Mouse (Mus musculus) hindbrain, embryonic 14.5 days (tissue): ENCODE measurements around the gene Mex3d. TPM values are rescaled to one million over a fixed set of nuclear protein-coding genes. Genes with fewer than 3 reads are reported as not detected.
A peak's percentile ranks its signal among the peaks of the same experiment; 100 is the strongest.

ENCODE experiments used
- ATAC-seq: fragments of 200-750 bp; cut with Nextera tagmentation; 2 replicates; pipeline ENCODE4 v1.8.0; 2017; ENCODE audit warnings: moderate number of reproducible peaks, mild to moderate bottlenecking, moderate TSS enrichment, moderate library complexity; ENCODE audit not compliant: low FRiP score
- DNase-seq: peaks from one replicate; pipeline ENCODE4 v3.0.0-alpha.2; 2015; ENCODE audit warnings: low spot score
- H3K27ac ChIP-seq: fragments of 300-500 bp; sonication (generic); 2 replicates; pipeline ENCODE4 v1.5.1; 2014; ENCODE audit warnings: mild to moderate bottlenecking, moderate library complexity
- H3K27me3 ChIP-seq: fragments of 300-500 bp; sonication (generic); 2 replicates; pipeline ENCODE4 v1.6.1; 2014; ENCODE audit warnings: mild to moderate bottlenecking, low read length, mixed read lengths; ENCODE audit not compliant: control insufficient read depth, insufficient read depth
- H3K36me3 ChIP-seq: fragments of 300-500 bp; sonication (generic); replicated peaks from 2 replicates; pipeline ENCODE4 v1.6.1; 2014; ENCODE audit not compliant: control insufficient read depth, insufficient read depth
- H3K4me1 ChIP-seq: fragments of 300-500 bp; sonication (generic); replicated peaks from 2 replicates; pipeline ENCODE4 v1.6.1; 2014; ENCODE audit warnings: antibody characterized with exemption, low read length, mixed read lengths; ENCODE audit not compliant: control insufficient read depth, insufficient read depth
- H3K4me2 ChIP-seq: fragments of 300-500 bp; sonication (generic); replicated peaks from 2 replicates; pipeline ENCODE4 v1.6.1; 2014; ENCODE audit warnings: mild to moderate bottlenecking, moderate library complexity
- H3K4me3 ChIP-seq: fragments of 300-500 bp; sonication (generic); replicated peaks from 2 replicates; pipeline ENCODE4 v1.5.1; 2014; ENCODE audit warnings: mild to moderate bottlenecking, low read length
- H3K9ac ChIP-seq: fragments of 300-500 bp; sonication (generic); 2 replicates; pipeline ENCODE4 v1.6.1; 2014
- H3K9me3 ChIP-seq: fragments of 300-500 bp; sonication (generic); 2 replicates; pipeline ENCODE4 v1.6.1; 2016; ENCODE audit warnings: low read length; ENCODE audit not compliant: control insufficient read depth
- WGBS: fragments of 180-500 bp; shearing (Covaris S2); extraction: QIAGEN DNeasy Blood & Tissue Kit; methylation state at CpG from one replicate; pipeline ENCODE4 v1.1.7; 2014; 5-methylcytosine and 5-hydroxymethylcytosine counted together
- microRNA-seq: library from miRNA; unstranded; fragments of <30 nt; microRNA quantifications from one replicate; pipeline ENCODE4, GENCODE M21; 2016
- polyA plus RNA-seq: library from polyadenylated mRNA; unstranded; fragments of >200 nt; fragmentation: Nextera tagmentation; extraction: Ambion mirVana; gene quantifications from 2 replicates; pipeline ENCODE4 v1.2.1, GENCODE M21; 2014

Gene Mex3d
- polyA plus RNA-seq, 1 experiment from 2014 or later, result 12.3 TPM

- no peak for ATAC-seq
- WGBS, result 70% methylated on average over 10 of the region's 10 CpGs
- H3K4me2 ChIP-seq, result no peak overlapping the region
Observed at GRCm38 (mm10) chr10:80331636-80332524, 55.6 kb downstream of the Mex3d start.

GRCm38 (mm10) chr10:80330888-80331287 lies 56.6 kb downstream of the Mex3d start:
- Histone ChIP-seq H3K9ac (no peak overlapping the region), H3K36me3 (no peaks in the 10 kb centered on the region), H3K9me3 (no peaks in the 10 kb centered on the region), H3K27ac (no peak overlapping the region), H3K4me2 (peak overlapping the region; percentile 21), H3K27me3 (no peaks in the 10 kb centered on the region), H3K4me3 (no peak overlapping the region), H3K4me1 (no peaks in the 10 kb centered on the region; the same call in 1 of the 2 replicates)
- no peak for DNase-seq
- no peak for ATAC-seq
- WGBS, result 78% methylated on average over 2 of the region's 2 CpGs

More at GRCm38 (mm10) chr10:80331636-80332524, 55.6 kb downstream of the Mex3d start:
- Histone ChIP-seq H3K36me3 (no peaks in the 10 kb centered on the region), H3K27ac (no peak overlapping the region), H3K9me3 (no peaks in the 10 kb centered on the region), H3K4me3 (no peak overlapping the region), H3K4me1 (no peaks in the 10 kb centered on the region; the same call in 1 of the 2 replicates), H3K9ac (no peak overlapping the region), H3K27me3 (no peaks in the 10 kb centered on the region)
- no peak for DNase-seq

Small RNAs within 50 kb of the gene (microRNA-seq; reads per million reads assigned to microRNA genes)
- not detected for gene Gm22721

Other genes with a start within 250 kb of the Mex3d start
- 469 and 505 TPM in 2 replicates for gene Atp5d, start 249.0 kb downstream of the Mex3d start, polyA plus RNA-seq
- 93.4 and 96.4 TPM in 2 replicates for gene Cbarp, start 246.8 kb downstream of the Mex3d start, polyA plus RNA-seq
- gene Midn, start 239.4 kb downstream of the Mex3d start, polyA plus RNA-seq, result 44.1 and 54.4 TPM in 2 replicates
- gene Cirbp, start 221.7 kb downstream of the Mex3d start, polyA plus RNA-seq, result 203 and 252 TPM in 2 replicates
- gene 1600002K03Rik, start 214.7 kb downstream of the Mex3d start, polyA plus RNA-seq, result 7.0 and 7.7 TPM in 2 replicates
- gene Efna2, start 208.2 kb downstream of the Mex3d start, polyA plus RNA-seq, result 25.9 and 26.2 TPM in 2 replicates
- gene Mum1, start 161.2 kb downstream of the Mex3d start, polyA plus RNA-seq, result 29.0 and 32.9 TPM in 2 replicates
- 303 and 341 TPM in 2 replicates for gene Ndufs7, start 138.5 kb downstream of the Mex3d start, polyA plus RNA-seq
- gene Gamt, start 126.6 kb downstream of the Mex3d start, polyA plus RNA-seq, result 17.3 and 24.3 TPM in 2 replicates
- 35.2 and 36.3 TPM in 2 replicates for gene Dazap1, start 126.2 kb downstream of the Mex3d start, polyA plus RNA-seq
- 570 and 649 TPM in 2 replicates for gene Rps15, start 95.2 kb downstream of the Mex3d start, polyA plus RNA-seq
- 200 and 216 TPM in 2 replicates for gene Apc2, start 91.7 kb downstream of the Mex3d start, polyA plus RNA-seq
- gene 2310011J03Rik, start 67.1 kb downstream of the Mex3d start, polyA plus RNA-seq, result 23.3 and 24.5 TPM in 2 replicates
- 4.4 and 4.7 TPM in 2 replicates for gene Pcsk4, start 58.2 kb downstream of the Mex3d start, polyA plus RNA-seq
- gene Reep6, start 57.7 kb downstream of the Mex3d start, polyA plus RNA-seq, result 5.3 and 5.8 TPM in 2 replicates
- gene Adamtsl5, start 39.2 kb downstream of the Mex3d start, polyA plus RNA-seq, result 0.84 and 0.90 TPM in 2 replicates
- 3.6 and 4.1 TPM in 2 replicates for gene Plk5, start 31.2 kb downstream of the Mex3d start, polyA plus RNA-seq
- 152 and 161 TPM in 2 replicates for gene Mbd3, start 11.9 kb upstream of the Mex3d start, polyA plus RNA-seq
- gene Uqcr11, start 19.2 kb upstream of the Mex3d start, polyA plus RNA-seq, result 675 and 804 TPM in 2 replicates
- gene Tcf3, start 46.0 kb upstream of the Mex3d start, polyA plus RNA-seq, result 41.3 and 46.5 TPM in 2 replicates
- gene Onecut3, start 107.2 kb upstream of the Mex3d start, polyA plus RNA-seq, result 1.5 and 2.3 TPM in 2 replicates
- gene Atp8b3, start 151.5 kb upstream of the Mex3d start, polyA plus RNA-seq, result 0.87 and 1.1 TPM in 2 replicates
- 29.0 and 30.8 TPM in 2 replicates for gene Rexo1, start 173.9 kb upstream of the Mex3d start, polyA plus RNA-seq
- 5.1 and 5.3 TPM in 2 replicates for gene Klf16, start 189.7 kb upstream of the Mex3d start, polyA plus RNA-seq
- gene Abhd17a, start 202.7 kb upstream of the Mex3d start, polyA plus RNA-seq, result 157 and 174 TPM in 2 replicates
- gene Scamp4, start 215.2 kb upstream of the Mex3d start, polyA plus RNA-seq, result 63.1 and 64.5 TPM in 2 replicates
- 5.2 and 5.6 TPM in 2 replicates for gene Adat3, start 215.2 kb upstream of the Mex3d start, polyA plus RNA-seq
- 1.7 and 1.9 TPM in 2 replicates for gene Gm49322, start 218.4 kb upstream of the Mex3d start, polyA plus RNA-seq
- gene Csnk1g2, start 235.2 kb upstream of the Mex3d start, polyA plus RNA-seq, result 65.4 and 76.4 TPM in 2 replicates